Mouse (Mus musculus) neural tube, embryonic 11.5 days (tissue): ENCODE measurements around the gene Cipc. TPM values are rescaled to one million over a fixed set of nuclear protein-coding genes. Genes with fewer than 3 reads are reported as not detected.

Experiments used
- ATAC-seq: fragments of 200-750 bp; cut with Nextera tagmentation; 2 replicates; pipeline ENCODE4 v1.8.0; 2017; ENCODE audit warnings: moderate number of reproducible peaks, mild to moderate bottlenecking, moderate TSS enrichment, moderate library complexity; ENCODE audit not compliant: insufficient read depth, low FRiP score, low TSS enrichment
- DNase-seq: peaks from one replicate; pipeline ENCODE4 v3.0.0-alpha.2; 2015; ENCODE audit warnings: low spot score
- H3K27ac ChIP-seq: fragments of 300-500 bp; sonication (generic); 2 replicates; pipeline ENCODE4 v1.5.1; 2014; ENCODE audit warnings: low read depth, mild to moderate bottlenecking, low read length
- H3K27me3 ChIP-seq: fragments of 300-500 bp; sonication (generic); 2 replicates; pipeline ENCODE4 v1.6.1; 2014; ENCODE audit warnings: mild to moderate bottlenecking, low read length, mixed read lengths; ENCODE audit not compliant: control insufficient read depth, insufficient read depth
- H3K36me3 ChIP-seq: fragments of 300-500 bp; sonication (generic); 2 replicates; pipeline ENCODE4 v1.6.1; 2014; ENCODE audit warnings: mild to moderate bottlenecking, low read length, moderate library complexity, mixed read lengths; ENCODE audit not compliant: control insufficient read depth, insufficient read depth
- H3K4me1 ChIP-seq: fragments of 300-500 bp; sonication (generic); 2 replicates; pipeline ENCODE4 v1.6.1; 2014; ENCODE audit warnings: low read length, mixed read lengths; ENCODE audit not compliant: control insufficient read depth, insufficient read depth
- H3K4me2 ChIP-seq: fragments of 300-500 bp; sonication (generic); 2 replicates; pipeline ENCODE4 v1.6.1; 2014; ENCODE audit warnings: low read depth, mild to moderate bottlenecking, moderate library complexity
- H3K4me3 ChIP-seq: fragments of 300-500 bp; sonication (generic); 2 replicates; pipeline ENCODE4 v1.5.1; 2014; ENCODE audit warnings: low read depth, low read length
- H3K9ac ChIP-seq: fragments of 300-500 bp; sonication (generic); 2 replicates; pipeline ENCODE4 v1.6.1; 2014; ENCODE audit warnings: mild to moderate bottlenecking, low read length
- H3K9me3 ChIP-seq: fragments of 300-500 bp; sonication (generic); 2 replicates; pipeline ENCODE4 v1.6.1; 2016; ENCODE audit warnings: low read length; ENCODE audit not compliant: control insufficient read depth
- WGBS: fragments of 180-500 bp; shearing (Covaris S2); extraction: QIAGEN DNeasy Blood & Tissue Kit; methylation state at CpG from one replicate; pipeline ENCODE4 v1.1.7; 2014; 5-methylcytosine and 5-hydroxymethylcytosine counted together
- polyA plus RNA-seq: library from polyadenylated mRNA; unstranded; fragments of >200 nt; fragmentation: Nextera tagmentation; extraction: Ambion mirVana; gene quantifications from 2 replicates; pipeline ENCODE4 v1.2.1, GENCODE M21; 2014

Gene Cipc
- polyA plus RNA-seq, result 40.1 and 42.8 TPM in 2 replicates

GRCm38 (mm10) chr12:86946862-86947574 lies at the start of gene Cipc:
Cipc (plus strand) TSS chr12:86947043.
- Histone ChIP-seq H3K9ac (peak within 1 kb of the TSS; percentile 94), H3K27ac (peak within 1 kb of the TSS; percentile 99), H3K9me3 (no peaks in the 10 kb centered on the region), H3K4me2 (peak within 1 kb of the TSS; percentile 88), H3K4me3 (peak within 1 kb of the TSS; percentile 66), H3K36me3 (no peaks in the 10 kb centered on the region), H3K4me1 (peaks cover 13% of the 10 kb centered on the region), H3K27me3 (no peaks in the 10 kb centered on the region)
- DNase-seq (peak; percentile 98), ATAC-seq (peak; percentile 96)
- WGBS, result under 1% methylated on average over 64 of the region's 64 CpGs

DNA sequence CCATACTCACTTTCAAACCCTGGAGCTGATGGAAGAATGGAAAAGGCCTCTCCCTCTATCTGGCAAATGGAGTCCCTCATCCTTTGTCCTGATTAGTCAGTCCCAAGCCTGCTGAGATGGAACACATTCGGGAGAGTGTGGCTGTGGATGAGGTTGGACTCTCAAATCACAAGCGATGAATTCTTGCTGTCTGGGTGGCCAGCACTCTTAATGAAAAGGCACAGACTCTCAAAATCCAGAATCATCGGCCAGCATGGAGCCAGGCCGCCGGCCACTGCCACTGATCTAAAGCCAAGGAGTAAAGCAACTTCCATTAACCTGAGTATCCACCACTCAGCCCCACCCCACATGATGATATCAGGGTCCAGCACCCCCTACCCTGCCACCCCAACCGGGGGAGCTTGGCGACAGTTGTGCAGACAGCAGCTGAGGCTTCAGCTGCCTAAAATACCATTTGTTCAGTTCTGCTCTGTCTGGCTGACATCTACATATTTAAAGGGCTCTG lies 49.0 kb upstream of the Cipc start:
- no peaks in the 10 kb centered on the region for H3K36me3 ChIP-seq
- H3K27me3 ChIP-seq, result no peaks in the 10 kb centered on the region
- no peak overlapping the region for H3K4me2 ChIP-seq
- no peak overlapping the region for H3K27ac ChIP-seq
- H3K9ac ChIP-seq, result no peak overlapping the region
- peaks cover 51% of the 10 kb centered on the region for H3K4me1 ChIP-seq
- WGBS, result 66% methylated on average over 7 of the region's 7 CpGs
- ATAC-seq (no peak), DNase-seq (no peak)
- H3K9me3 ChIP-seq, result no peaks in the 10 kb centered on the region
- H3K4me3 ChIP-seq, result no peak overlapping the region

- 68% methylated on average over 3 of the region's 3 CpGs for WGBS
- H3K4me3 ChIP-seq, result no peak overlapping the region
- no peaks in the 10 kb centered on the region for H3K36me3 ChIP-seq
- no peak overlapping the region for H3K9ac ChIP-seq
- ATAC-seq (no peak), DNase-seq (no peak)
- no peaks in the 10 kb centered on the region for H3K9me3 ChIP-seq
- H3K27me3 ChIP-seq, result no peaks in the 10 kb centered on the region
- no peak overlapping the region for H3K4me2 ChIP-seq
- H3K4me1 ChIP-seq, result peaks cover 45% of the 10 kb centered on the region
- no peak overlapping the region for H3K27ac ChIP-seq
Measured at GRCm38 (mm10) chr12:86898448-86898847, 48.4 kb upstream of the Cipc start.

DNA sequence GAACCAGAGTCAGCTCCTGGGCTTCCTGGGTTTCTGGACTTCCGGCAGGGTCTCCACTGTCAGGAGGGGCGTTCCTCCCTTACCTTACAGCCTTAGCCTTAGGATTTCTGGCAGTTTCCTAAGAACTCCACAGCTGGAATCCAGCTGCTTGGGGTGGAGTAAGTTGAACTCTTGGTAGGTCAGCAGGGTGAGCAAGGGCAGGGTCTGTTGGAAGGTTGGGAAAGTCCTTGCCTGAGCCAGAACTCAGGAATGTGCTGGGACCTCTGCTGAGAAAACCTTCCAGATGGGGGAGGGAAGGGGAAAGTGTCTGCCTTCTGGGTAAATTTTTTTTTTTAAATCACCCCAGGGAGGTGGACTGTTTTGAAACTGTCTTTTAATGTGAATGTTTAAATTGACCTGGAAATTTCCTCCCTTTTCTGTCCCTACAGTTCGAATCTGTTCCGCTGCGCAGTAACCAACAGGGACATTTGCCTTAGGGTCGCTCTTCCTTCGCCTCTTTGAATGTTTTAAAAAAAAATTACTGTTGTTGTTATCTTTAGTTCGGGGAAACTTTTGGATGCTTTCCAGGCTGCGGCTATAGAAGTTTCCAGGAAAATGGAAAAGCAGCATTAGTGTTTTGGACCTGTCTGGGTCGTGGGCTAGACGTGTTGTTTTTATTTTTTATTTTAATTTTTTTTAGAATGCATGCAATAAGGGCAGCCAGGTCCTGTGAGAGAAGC lies 47.2 kb upstream of the Cipc start:
- no peak for ATAC-seq
- H3K9me3 ChIP-seq, result no peaks in the 10 kb centered on the region
- no peak overlapping the region for H3K4me3 ChIP-seq
- H3K4me1 ChIP-seq, result peaks cover 39% of the 10 kb centered on the region
- WGBS, result 65% methylated on average over 11 of the region's 11 CpGs
- DNase-seq, result no peak
- no peaks in the 10 kb centered on the region for H3K27me3 ChIP-seq
- H3K4me2 ChIP-seq, result no peak overlapping the region
- 0 out of 2 replicates have a peak overlapping the region, but pooled peaks have one; percentile 44 for H3K27ac ChIP-seq
- no peak overlapping the region for H3K9ac ChIP-seq
- no peaks in the 10 kb centered on the region for H3K36me3 ChIP-seq

GRCm38 (mm10) chr12:86903828-86904806 lies 42.7 kb upstream of the Cipc start:
- Histone ChIP-seq H3K4me1 (peaks cover 3% of the 10 kb centered on the region; the same call in 1 of the 2 replicates), H3K27me3 (peaks cover 17% of the 10 kb centered on the region), H3K4me2 (no peak overlapping the region), H3K4me3 (no peak overlapping the region), H3K9me3 (no peaks in the 10 kb centered on the region), H3K9ac (no peak overlapping the region), H3K27ac (no peak overlapping the region), H3K36me3 (no peaks in the 10 kb centered on the region)
- ATAC-seq, result no peak
- no peak for DNase-seq
- WGBS, result 83% methylated on average over 11 of the region's 11 CpGs

GRCm38 (mm10) chr12:86905203-86905602 lies 41.6 kb upstream of the Cipc start:
- DNase-seq (no peak), ATAC-seq (no peak)
- 19% methylated on average over 4 of the region's 4 CpGs for WGBS
- Histone ChIP-seq H3K9me3 (no peaks in the 10 kb centered on the region), H3K27me3 (peaks cover 20% of the 10 kb centered on the region), H3K27ac (no peak overlapping the region), H3K4me3 (no peak overlapping the region), H3K9ac (no peak overlapping the region), H3K4me1 (no peaks in the 10 kb centered on the region), H3K36me3 (no peaks in the 10 kb centered on the region), H3K4me2 (no peak overlapping the region)

- H3K27ac ChIP-seq, result no peak overlapping the region
- no peak overlapping the region for H3K9ac ChIP-seq
- 72% methylated on average over 7 of the region's 7 CpGs for WGBS
- peak; percentile 37; the same call in 1 of the 2 replicates for ATAC-seq
- no peak overlapping the region for H3K4me3 ChIP-seq
- no peaks in the 10 kb centered on the region for H3K36me3 ChIP-seq
- H3K4me2 ChIP-seq, result no peak overlapping the region
- no peaks in the 10 kb centered on the region for H3K9me3 ChIP-seq
- peaks cover 23% of the 10 kb centered on the region for H3K27me3 ChIP-seq
- no peak for DNase-seq
- no peaks in the 10 kb centered on the region for H3K4me1 ChIP-seq
Measured at GRCm38 (mm10) chr12:86905876-86906275, 41.0 kb upstream of the Cipc start.

DNA sequence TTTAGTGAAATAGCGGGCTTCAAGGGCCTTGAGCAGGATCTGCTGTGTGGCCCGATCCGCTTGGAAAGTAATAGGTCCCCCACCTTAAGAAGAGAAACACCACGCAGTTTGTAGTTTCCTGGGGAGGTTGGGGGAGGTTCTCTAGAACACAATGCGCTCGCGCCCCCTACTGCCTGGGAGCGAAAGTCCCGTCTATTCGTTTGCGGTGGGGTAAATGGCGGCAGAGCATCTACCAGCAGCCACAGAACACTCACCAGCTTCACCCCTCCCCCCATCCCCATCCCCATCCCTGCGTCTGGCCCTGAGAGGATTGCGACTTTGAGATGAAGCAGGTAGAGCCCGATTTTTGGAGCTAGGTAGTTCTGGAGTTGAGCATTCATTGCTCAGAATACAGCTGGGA lies 40.4 kb upstream of the Cipc start:
- Histone ChIP-seq H3K4me3 (no peak overlapping the region), H3K36me3 (no peaks in the 10 kb centered on the region), H3K9me3 (no peaks in the 10 kb centered on the region), H3K4me2 (no peak overlapping the region), H3K9ac (no peak overlapping the region), H3K4me1 (peaks cover under 1% of the 10 kb centered on the region; the same call in 1 of the 2 replicates), H3K27me3 (peaks cover 23% of the 10 kb centered on the region), H3K27ac (no peak overlapping the region)
- DNase-seq, result peak; percentile 86
- WGBS, result 4% methylated on average over 15 of the region's 15 CpGs
- ATAC-seq, result peak; percentile 32
